Mouse (Mus musculus) liver, adult 2 months (tissue): ENCODE data around the gene Lsm2.
"Not testable (repeated sequence)": the region's sequence is repeated elsewhere in the genome, so short reads cannot be mapped to it uniquely, and the experiment has no call there.

Experiments
- CTCF ChIP-seq: fragments of 200-500 bp; IDR thresholded peaks from 2 replicates; pipeline ENCODE4 v1.5.1; 2011; ENCODE audit warnings: low read depth, low read length, control low read depth
- POLR2A ChIP-seq: fragments of 200-500 bp; IDR thresholded peaks from 2 replicates; pipeline ENCODE4 v1.6.1; 2011; ENCODE audit warnings: low read length, control low read depth; ENCODE audit not compliant: insufficient read depth; ENCODE audit errors: extremely low read depth

DNA sequence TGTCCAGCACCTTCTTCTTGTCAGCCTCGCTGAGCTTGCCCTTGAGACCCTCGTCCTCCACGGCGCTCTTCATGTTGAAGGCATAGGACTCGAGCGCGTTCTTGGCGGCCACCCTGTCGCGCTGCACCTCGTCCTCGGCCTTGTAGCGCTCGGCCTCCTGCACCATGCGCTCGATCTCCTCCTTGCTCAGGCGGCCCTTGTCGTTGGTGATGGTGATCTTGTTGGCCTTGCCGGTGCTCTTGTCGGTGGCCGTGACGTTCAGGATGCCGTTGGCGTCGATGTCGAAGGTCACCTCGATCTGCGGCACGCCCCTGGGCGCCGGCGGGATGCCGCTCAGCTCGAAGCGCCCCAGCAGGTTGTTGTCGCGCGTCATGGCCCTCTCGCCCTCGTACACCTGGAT, 24.4 kb upstream of the Lsm2 start:
- not testable (repeated sequence) for TF ChIP-seq POLR2A, CTCF
